Mouse (Mus musculus): ENCODE results near the gene Gm27029. TPM values are rescaled to one million over a fixed set of nuclear protein-coding genes. Genes with fewer than 3 reads are reported as not detected.

The Gm27029 gene
- polyA plus RNA-seq, 1 experiment from 2014 or later: 9.8 TPM

DNA sequence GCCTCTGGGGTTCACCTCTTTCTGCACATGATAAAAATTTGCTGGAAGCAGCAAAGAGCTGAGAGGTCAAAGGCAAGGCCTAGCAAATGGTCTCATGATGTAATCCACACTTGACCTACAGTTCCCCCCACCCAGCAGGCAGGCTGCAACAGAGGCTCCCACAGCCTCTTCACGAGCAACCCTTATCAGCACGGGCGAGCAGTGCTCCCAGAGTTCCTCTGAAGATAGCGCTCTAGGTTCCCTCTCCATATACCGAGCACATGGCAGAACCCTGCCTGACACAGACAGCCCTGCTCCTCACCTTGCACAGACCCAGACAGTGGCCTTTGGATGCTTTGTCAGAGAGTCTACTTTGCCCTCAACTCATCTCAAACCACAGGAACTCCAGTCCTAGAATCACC is 60.1 kb downstream of the Gm27029 start:
- no peak for ATAC-seq (ENCODE audit: insufficient number of reproducible peaks, insufficient read depth, low FRiP score, low TSS enrichment, low read depth)
- H3K9ac ChIP-seq (replicated peaks): no peak overlapping the region
- no peaks in the 10 kb centered on the region for H3K4me1 ChIP-seq (replicated peaks)
- H3K9me3 ChIP-seq: no peaks in the 10 kb centered on the region
- H3K4me2 ChIP-seq: no peak overlapping the region
- H3K27me3 ChIP-seq: no peaks in the 10 kb centered on the region
- no peaks in the 10 kb centered on the region for H3K36me3 ChIP-seq
- H3K27ac ChIP-seq: no peak overlapping the region
- no peak overlapping the region for H3K4me3 ChIP-seq (replicated peaks)
- 64% methylated on average over 5 of the region's 5 CpGs for WGBS

- no peaks in the 10 kb centered on the region for H3K4me1 ChIP-seq (replicated peaks)
- no peak for ATAC-seq (ENCODE audit: insufficient number of reproducible peaks, insufficient read depth, low FRiP score, low TSS enrichment, low read depth)
- H3K27ac ChIP-seq: no peak overlapping the region
- H3K4me2 ChIP-seq: no peak overlapping the region
- 61% methylated on average over 3 of the region's 3 CpGs for WGBS
- no peak overlapping the region for H3K4me3 ChIP-seq (replicated peaks)
- no peaks in the 10 kb centered on the region for H3K9me3 ChIP-seq
- no peaks in the 10 kb centered on the region for H3K36me3 ChIP-seq
- no peak overlapping the region for H3K9ac ChIP-seq (replicated peaks)
- no peaks in the 10 kb centered on the region for H3K27me3 ChIP-seq
Measured at GRCm38 (mm10) chr11:101360651-101361113, 63.9 kb downstream of the Gm27029 start.

GRCm38 (mm10) chr11:101359776-101360175 is 64.8 kb downstream of the Gm27029 start:
- no peak for ATAC-seq (ENCODE audit: insufficient number of reproducible peaks, insufficient read depth, low FRiP score, low TSS enrichment, low read depth)
- H3K4me1 ChIP-seq (replicated peaks): no peaks in the 10 kb centered on the region
- no peak overlapping the region for H3K9ac ChIP-seq (replicated peaks)
- H3K36me3 ChIP-seq: no peaks in the 10 kb centered on the region
- H3K9me3 ChIP-seq: no peaks in the 10 kb centered on the region
- H3K4me2 ChIP-seq: no peak overlapping the region
- no peaks in the 10 kb centered on the region for H3K27me3 ChIP-seq
- H3K4me3 ChIP-seq (replicated peaks): no peak overlapping the region
- WGBS: 68% methylated on average over 9 of the region's 9 CpGs
- H3K27ac ChIP-seq: no peak overlapping the region

GRCm38 (mm10) chr11:101357505-101358182 is 67.0 kb downstream of the Gm27029 start:
- no peak overlapping the region for H3K27ac ChIP-seq
- no peaks in the 10 kb centered on the region for H3K9me3 ChIP-seq
- no peak for ATAC-seq (ENCODE audit: insufficient number of reproducible peaks, insufficient read depth, low FRiP score, low TSS enrichment, low read depth)
- no peaks in the 10 kb centered on the region for H3K36me3 ChIP-seq
- no peak overlapping the region for H3K4me2 ChIP-seq
- H3K4me1 ChIP-seq (replicated peaks): no peaks in the 10 kb centered on the region
- no peak overlapping the region for H3K9ac ChIP-seq (replicated peaks)
- H3K4me3 ChIP-seq (replicated peaks): no peak overlapping the region
- H3K27me3 ChIP-seq: no peaks in the 10 kb centered on the region
- WGBS: 79% methylated on average over 3 of the region's 3 CpGs

Small RNA genes within 50 kb of the gene (microRNA-seq; reads per million reads assigned to microRNA genes)
- not detected for gene Mir6929

Other genes with a start within 250 kb of the Gm27029 start
- 0.24 TPM in 1 of 2 replicates, not detected in the other for gene Ccr10, start 249.4 kb downstream of the Gm27029 start, polyA plus RNA-seq (2016; fragmentation: Nextera tagmentation; extraction: Ambion mirVana)
- gene Ezh1, start 198.3 kb downstream of the Gm27029 start, polyA plus RNA-seq (2016; fragmentation: Nextera tagmentation; extraction: Ambion mirVana): 14.2 and 16.4 TPM in 2 replicates
- gene Ramp2, start 178.8 kb downstream of the Gm27029 start, polyA plus RNA-seq (2016; fragmentation: Nextera tagmentation; extraction: Ambion mirVana): 53.0 and 61.5 TPM in 2 replicates
- 94.1 and 104 TPM in 2 replicates for gene Vps25, start 171.1 kb downstream of the Gm27029 start, polyA plus RNA-seq (2016; fragmentation: Nextera tagmentation; extraction: Ambion mirVana)
- 9.4 and 12.4 TPM in 2 replicates for gene Wnk4, start 164.2 kb downstream of the Gm27029 start, polyA plus RNA-seq (2016; fragmentation: Nextera tagmentation; extraction: Ambion mirVana)
- gene Cntd1, start 145.8 kb downstream of the Gm27029 start, polyA plus RNA-seq (2016; fragmentation: Nextera tagmentation; extraction: Ambion mirVana): 1.0 and 1.6 TPM in 2 replicates
- 193 and 204 TPM in 2 replicates for gene Coa3, start 145.7 kb downstream of the Gm27029 start, polyA plus RNA-seq (2016; fragmentation: Nextera tagmentation; extraction: Ambion mirVana)
- gene Becn1, start 122.5 kb downstream of the Gm27029 start, polyA plus RNA-seq (2016; fragmentation: Nextera tagmentation; extraction: Ambion mirVana): 126 and 129 TPM in 2 replicates
- 154 and 167 TPM in 2 replicates for gene Psme3, start 108.6 kb downstream of the Gm27029 start, polyA plus RNA-seq (2016; fragmentation: Nextera tagmentation; extraction: Ambion mirVana)
- gene Aoc2, start 99.7 kb downstream of the Gm27029 start, polyA plus RNA-seq (2016; fragmentation: Nextera tagmentation; extraction: Ambion mirVana): 2.0 and 2.3 TPM in 2 replicates
- 0.05 TPM in 1 of 2 replicates, not detected in the other for gene Aoc3, start 94.2 kb downstream of the Gm27029 start, polyA plus RNA-seq (2016; fragmentation: Nextera tagmentation; extraction: Ambion mirVana)
- gene G6pc, start 57.2 kb downstream of the Gm27029 start, polyA plus RNA-seq (2016; fragmentation: Nextera tagmentation; extraction: Ambion mirVana): not detected in 2 replicates
- gene Aarsd1, start 7.2 kb downstream of the Gm27029 start, polyA plus RNA-seq (2016; fragmentation: Nextera tagmentation; extraction: Ambion mirVana): 86.6 and 94.2 TPM in 2 replicates
- 22.0 and 24.0 TPM in 2 replicates for gene Rundc1, start 289 bp upstream of the Gm27029 start, polyA plus RNA-seq (2016; fragmentation: Nextera tagmentation; extraction: Ambion mirVana)
- 7.8 and 9.4 TPM in 2 replicates for gene Ptges3l, start 537 bp upstream of the Gm27029 start, polyA plus RNA-seq (2016; fragmentation: Nextera tagmentation; extraction: Ambion mirVana)
- 382 and 394 TPM in 2 replicates for gene Rpl27, start 17.5 kb upstream of the Gm27029 start, polyA plus RNA-seq (2016; fragmentation: Nextera tagmentation; extraction: Ambion mirVana)
- 6.3 and 6.6 TPM in 2 replicates for gene Ifi35, start 23.6 kb upstream of the Gm27029 start, polyA plus RNA-seq (2016; fragmentation: Nextera tagmentation; extraction: Ambion mirVana)
- gene Rnd2, start 40.2 kb upstream of the Gm27029 start, polyA plus RNA-seq (2016; fragmentation: Nextera tagmentation; extraction: Ambion mirVana): 9.7 and 10.2 TPM in 2 replicates
- 23.2 and 26.7 TPM in 2 replicates for gene Vat1, start 41.4 kb upstream of the Gm27029 start, polyA plus RNA-seq (2016; fragmentation: Nextera tagmentation; extraction: Ambion mirVana)
- 19.0 and 21.0 TPM in 2 replicates for gene Brca1, start 127.2 kb upstream of the Gm27029 start, polyA plus RNA-seq (2016; fragmentation: Nextera tagmentation; extraction: Ambion mirVana)
- gene Nbr1, start 127.4 kb upstream of the Gm27029 start, polyA plus RNA-seq (2016; fragmentation: Nextera tagmentation; extraction: Ambion mirVana): 81.6 and 83.8 TPM in 2 replicates
- 1.4 and 2.9 TPM in 2 replicates for gene Tmem106a, start 157.4 kb upstream of the Gm27029 start, polyA plus RNA-seq (2016; fragmentation: Nextera tagmentation; extraction: Ambion mirVana)
- gene Gm11634, start 174.5 kb upstream of the Gm27029 start, polyA plus RNA-seq (2016; fragmentation: Nextera tagmentation; extraction: Ambion mirVana): not detected in 2 replicates
- 37.0 and 37.8 TPM in 2 replicates for gene Rdm1, start 202.4 kb upstream of the Gm27029 start, polyA plus RNA-seq (2016; fragmentation: Nextera tagmentation; extraction: Ambion mirVana)
- 1.7 and 2.5 TPM in 2 replicates for gene Arl4d, start 240.7 kb upstream of the Gm27029 start, polyA plus RNA-seq (2016; fragmentation: Nextera tagmentation; extraction: Ambion mirVana)